Mouse (Mus musculus): ENCODE results near the gene Frmd7.

DNA sequence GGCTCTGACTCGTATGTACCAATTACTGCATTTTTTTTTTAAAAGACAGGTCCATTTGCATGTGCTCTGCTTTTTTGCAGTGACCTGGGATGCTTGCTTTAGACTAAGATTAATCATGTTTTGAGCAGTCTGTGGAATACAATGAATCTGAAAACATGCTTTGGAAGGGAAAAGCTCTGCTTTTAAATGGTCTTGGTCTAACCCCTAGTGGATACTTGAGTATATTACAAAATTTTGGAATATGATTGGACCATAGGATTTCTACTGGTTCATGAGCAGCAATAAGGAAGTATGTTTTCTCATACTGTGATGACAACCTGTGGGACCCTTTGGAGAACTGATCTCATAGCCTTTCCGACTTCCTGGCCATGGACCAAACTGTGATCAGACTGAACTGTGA lies 54.5 kb downstream of the Frmd7 start:
- no peak for TF ChIP-seq CTCF (IDR thresholded peaks at IDR 0.05; ENCODE audit: borderline replicate concordance, insufficient read depth, low read length)
- TF ChIP-seq POLR2A (IDR thresholded peaks at IDR 0.05; ENCODE audit: low read depth, low read length) = no peak

All from embryonic fibroblast, embryonic 13.5 days (primary cell).